Mouse (Mus musculus): ENCODE data around the gene Ppef2.

Ppef2 gene

DNA sequence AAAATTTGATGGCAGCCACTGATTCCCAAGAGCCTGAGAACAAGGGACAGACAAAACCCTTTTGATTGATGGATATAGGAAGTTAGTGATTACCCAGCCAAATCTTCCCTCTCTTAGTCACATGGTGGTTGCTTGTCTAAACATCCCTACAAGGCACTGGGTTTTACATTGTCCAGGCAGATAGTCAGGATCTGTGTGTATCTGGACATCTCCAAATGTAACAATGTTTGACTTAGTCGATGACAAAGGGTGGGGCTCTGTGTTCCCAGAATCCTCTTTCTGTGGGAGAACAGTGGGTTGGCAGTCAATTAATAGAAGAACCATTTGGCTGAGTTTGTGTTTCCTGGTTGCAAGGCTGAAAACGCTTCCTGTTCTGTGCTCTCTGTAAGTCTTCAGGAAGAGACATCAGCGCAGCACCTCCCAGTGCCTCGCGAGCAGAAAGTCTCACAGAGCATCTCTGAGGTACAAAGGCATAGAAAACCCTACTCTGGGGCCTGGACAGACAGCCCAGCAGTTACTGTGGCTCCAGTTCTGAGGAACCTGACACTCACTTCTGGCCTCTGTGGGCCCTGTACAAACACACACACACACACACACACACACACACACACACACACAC, 21.0 kb downstream of the Ppef2 start:
- DNase-seq = no peak

DNA sequence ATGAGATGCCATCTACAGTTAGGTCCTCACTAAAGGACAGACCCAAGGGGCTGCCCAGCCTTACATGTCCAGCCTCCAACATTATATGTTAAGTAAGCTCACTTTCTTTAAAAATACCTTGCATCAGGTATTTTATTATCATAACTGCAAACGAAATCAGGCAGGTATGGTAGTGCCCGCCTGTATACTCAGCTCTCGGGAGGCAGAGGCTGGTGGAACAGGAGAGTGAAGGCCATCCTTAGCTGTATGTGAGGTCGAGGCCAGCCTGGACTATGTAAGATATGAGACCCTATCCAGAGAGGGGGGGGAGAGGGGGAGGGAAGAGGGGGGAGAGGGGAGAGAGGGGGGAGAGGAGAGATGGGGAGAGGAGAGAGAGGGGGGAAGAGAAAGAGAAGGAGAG, 22.7 kb downstream of the Ppef2 start:
- no peak for DNase-seq

DNA sequence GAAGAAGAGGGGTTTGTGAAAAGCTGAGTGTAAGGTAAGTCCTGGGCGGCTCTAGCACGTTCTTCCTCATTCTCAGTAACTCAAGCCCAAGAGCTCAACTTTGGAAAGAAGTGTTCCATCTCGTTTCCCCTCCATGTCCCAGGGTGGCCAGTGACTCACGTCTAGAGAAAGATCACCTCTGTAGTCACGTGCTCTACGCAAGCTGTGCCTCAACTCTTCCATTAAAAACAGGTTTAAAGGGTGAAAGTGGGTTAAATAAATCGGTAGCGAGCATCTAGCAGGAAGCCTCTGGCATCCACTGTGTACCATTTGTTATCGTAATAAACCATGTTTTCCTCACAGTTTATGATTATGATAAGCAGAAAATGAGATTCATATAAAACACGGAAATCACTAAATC, 24.2 kb downstream of the Ppef2 start:
- DNase-seq = no peak

DNA sequence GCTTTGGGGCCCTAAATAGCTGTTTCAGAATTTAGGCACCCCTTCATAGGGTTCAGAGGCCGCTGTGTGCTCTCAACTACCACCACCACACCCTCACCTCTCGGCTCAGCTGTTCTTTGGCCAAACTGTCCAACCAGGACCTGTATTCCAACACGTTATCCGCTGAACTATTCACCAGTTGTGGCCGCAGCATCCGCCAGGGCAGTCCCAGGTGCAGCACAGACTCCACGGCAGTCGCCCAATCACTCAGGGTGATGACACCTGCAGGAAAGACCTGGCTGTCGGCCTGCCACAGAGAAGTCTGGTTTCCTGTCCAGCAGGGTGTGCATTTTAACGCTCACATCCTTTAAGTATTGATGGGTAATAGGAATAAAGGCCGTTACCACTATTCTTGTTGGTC, 25.8 kb downstream of the Ppef2 start:
- no peak for DNase-seq

- no peak for DNase-seq
Measured at GRCm38 (mm10) chr5:92229514-92229913, 26.6 kb downstream of the Ppef2 start.

DNA sequence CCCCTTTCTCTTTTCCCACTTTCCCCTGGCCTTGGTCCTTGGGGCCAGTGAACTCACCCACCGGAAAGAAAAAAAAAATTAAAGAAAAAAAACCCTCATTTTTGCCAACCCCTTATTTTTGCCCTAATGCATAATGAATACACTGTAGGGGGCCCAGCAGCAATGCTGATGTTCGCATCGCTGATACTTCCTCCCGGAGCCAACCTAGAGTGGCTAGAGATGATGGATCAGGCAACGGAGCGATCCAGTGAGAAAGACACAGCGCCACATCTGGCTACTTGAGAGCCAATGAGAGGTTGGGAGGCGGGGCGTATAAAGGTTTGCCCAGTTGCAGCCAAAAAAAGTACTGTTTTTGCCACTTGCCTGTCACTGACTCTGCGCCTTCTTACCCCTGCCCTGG, 27.3 kb downstream of the Ppef2 start:
- no peak for DNase-seq

GRCm38 (mm10) chr5:92227782-92228181, 28.3 kb downstream of the Ppef2 start:
- DNase-seq = no peak

GRCm38 (mm10) chr5:92220287-92220902, 35.7 kb downstream of the Ppef2 start:
- no peak for DNase-seq

- no peak for DNase-seq
Measured at GRCm38 (mm10) chr5:92219826-92220225, 36.3 kb downstream of the Ppef2 start.

DNA sequence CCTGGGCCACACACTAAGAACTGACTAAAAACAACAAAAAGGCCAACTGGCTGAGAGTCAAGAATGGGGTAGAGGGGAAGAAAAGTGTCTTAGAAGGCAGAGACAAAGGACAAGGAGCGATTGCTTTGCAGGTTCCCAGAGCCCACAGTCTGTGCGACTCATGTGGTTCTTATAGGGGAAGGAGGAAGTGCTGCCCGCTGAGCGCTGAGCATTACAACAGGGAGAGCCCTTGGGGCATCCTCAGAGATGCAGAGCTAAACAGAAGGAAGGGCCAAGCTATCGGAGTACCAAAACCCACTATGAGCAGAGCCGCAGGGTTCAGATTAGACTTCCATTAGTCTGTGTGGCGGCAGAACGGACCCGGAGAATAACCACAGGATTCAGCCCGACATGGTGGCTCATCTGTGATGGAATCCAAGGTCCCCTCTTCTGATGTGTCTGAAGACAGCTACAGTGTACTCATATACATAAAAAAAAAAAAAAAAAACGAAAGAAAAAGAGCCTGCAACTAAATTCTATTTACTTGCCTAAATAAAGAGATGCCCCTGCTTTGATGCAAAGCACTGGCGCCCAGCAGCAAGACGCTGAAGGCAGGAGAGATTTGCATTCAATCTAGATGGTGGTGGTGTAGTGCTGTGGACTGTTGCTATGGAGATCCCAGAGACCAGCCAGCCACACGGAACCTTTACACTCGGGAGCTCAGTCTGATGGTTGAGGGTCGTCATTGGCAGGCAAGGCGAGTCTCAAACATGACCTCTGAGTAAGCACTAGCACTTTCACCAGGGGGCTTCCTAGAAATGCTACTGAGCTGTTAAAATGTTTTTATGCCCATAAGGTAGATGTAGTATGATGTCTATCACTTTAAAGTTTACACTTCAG, 36.9 kb downstream of the Ppef2 start:
- no peak for DNase-seq

DNA sequence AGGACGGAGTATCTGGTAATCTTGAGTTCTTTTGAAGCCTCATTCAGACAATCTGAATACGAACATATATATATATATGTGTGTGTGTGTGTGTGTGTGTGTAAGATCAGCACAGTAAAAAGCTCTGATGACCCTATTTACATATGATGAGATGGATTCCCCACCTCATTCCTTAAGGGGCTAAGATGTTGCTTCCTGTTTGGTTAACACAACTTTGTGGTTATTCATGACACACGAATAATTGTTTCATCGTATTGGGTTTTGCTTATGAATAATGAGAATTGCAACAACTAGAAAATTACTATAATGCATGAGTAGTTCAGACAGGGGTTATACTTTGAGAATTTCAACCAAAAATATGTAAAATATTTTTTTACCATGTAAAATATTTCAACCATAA, 40.8 kb downstream of the Ppef2 start, which contains the start of gene U90926:
Gene U90926, minus strand, starts transcription at position 101 of the 400 bp plus-strand sequence.
- no peak for DNase-seq

DNA sequence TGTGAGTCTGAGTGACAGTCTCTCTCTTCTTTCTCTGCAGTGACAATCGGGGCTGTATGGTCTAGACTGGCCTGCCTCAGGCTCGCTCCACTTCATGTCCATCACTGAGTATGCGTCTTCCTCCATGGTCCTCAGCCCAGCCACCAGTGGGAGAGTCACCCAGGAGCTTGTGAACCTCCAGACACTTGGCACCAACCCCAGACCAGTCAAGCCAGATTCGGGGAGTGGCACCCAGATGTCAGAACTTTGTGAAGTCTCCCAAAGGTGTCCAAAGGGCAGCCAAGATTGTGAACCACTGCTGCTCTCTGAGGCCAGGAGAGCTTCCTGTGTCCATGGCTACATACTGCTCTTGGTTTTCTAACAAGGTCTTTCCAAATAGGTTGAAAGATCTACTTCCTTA, 43.8 kb downstream of the Ppef2 start:
- no peak for DNase-seq

DNA sequence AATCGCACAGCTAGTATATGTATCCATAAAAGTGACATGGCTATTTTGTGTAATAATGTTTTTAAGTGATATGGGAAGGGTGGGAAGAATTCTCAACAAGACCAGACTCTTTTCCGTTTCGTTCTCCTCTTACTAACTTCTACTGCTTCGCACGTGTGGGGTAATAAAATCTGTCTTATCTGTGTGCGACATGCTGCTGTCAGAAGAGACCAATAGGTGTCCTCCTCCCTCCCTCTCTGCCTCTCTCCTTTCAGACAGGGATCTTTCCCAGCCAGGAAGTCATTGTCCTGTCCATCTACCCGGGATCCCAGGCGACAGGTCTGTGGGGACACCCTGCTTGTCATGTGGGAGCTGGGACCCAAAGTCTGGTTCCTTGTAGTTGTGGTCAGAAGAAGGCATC, 45.9 kb downstream of the Ppef2 start:
- DNase-seq = no peak

DNA sequence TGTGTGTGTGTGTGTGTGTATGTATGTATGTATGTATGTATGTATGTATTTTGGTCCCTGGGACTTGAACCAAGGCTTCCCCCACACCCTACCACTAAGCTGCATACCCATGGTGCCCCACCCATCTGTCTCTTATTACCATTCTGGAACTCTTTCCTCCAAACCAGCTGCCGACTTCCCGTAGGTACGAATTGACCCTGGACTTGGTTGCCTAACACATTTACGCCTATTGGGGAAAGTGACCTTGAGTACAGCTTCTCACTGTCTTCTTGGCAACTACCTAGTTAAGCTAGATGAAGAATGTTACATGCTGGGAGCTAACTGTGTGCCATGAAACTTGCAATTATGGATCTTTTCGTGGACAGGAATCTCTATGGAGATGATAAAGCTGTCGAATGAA, 50.0 kb downstream of the Ppef2 start:
- no peak for DNase-seq

GRCm38 (mm10) chr5:92205706-92206105, 50.4 kb downstream of the Ppef2 start:
- DNase-seq = no peak

GRCm38 (mm10) chr5:92205184-92205583, 50.9 kb downstream of the Ppef2 start:
- no peak for DNase-seq

DNA sequence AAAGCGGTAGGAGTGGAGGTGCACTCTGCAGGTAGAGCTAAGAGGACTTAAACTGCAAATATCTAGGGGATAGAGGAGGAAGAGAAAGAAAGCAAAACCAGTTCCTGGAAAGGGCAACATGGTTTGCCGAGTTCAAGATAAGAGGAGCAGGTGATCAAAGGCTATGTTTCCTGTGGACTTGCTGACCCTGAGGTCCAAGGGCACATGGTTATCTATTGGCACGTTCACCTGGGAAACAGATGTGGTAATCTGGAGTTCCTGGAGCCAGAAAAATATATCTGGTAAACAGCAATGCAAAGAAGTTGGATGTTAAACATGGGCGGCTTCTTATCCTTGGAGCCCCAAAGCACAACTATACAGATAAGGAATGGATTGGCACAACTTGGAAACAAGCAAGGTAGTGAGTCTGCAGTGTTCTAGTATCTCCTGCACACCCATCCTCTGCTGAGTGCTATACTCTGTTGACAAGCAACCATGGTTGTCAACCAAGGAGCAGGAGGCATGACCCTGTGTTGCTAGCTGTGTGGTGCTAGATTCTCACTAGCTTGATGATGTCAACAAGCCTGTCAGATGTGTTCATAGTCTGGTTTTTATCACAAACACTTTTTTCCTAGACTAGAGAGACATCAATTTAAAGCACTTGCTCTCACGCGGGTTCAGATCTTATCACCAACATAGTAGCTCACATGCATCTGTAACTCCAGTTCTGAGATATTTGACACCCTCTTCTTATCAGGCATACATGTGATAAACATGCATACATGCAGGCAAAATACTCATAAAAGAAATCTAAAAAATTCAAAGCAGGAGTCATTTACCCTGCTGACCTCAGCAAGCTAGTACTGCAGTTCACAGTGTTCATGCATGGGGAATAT, 51.7 kb downstream of the Ppef2 start:
- no peak for DNase-seq

DNA sequence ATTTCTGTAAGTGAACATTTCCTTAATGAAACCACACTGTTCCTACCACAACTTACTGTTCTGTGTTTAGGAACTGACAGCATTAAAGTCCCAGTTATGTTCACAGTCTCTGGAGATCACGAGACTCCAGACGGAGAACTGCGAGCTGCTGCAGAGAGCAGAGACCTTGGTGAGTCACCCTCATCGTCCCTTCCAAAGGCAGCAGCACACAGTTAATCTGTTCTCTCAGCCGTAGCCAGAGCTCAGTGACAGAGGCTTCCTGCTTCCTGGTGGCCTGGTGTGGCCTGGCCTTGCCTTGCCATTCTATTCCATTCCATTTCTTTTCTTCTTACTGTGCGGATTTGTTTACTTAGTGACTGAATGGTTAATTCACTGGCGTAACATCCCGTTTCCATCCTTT, 57.8 kb downstream of the Ppef2 start:
- no peak for DNase-seq

DNA sequence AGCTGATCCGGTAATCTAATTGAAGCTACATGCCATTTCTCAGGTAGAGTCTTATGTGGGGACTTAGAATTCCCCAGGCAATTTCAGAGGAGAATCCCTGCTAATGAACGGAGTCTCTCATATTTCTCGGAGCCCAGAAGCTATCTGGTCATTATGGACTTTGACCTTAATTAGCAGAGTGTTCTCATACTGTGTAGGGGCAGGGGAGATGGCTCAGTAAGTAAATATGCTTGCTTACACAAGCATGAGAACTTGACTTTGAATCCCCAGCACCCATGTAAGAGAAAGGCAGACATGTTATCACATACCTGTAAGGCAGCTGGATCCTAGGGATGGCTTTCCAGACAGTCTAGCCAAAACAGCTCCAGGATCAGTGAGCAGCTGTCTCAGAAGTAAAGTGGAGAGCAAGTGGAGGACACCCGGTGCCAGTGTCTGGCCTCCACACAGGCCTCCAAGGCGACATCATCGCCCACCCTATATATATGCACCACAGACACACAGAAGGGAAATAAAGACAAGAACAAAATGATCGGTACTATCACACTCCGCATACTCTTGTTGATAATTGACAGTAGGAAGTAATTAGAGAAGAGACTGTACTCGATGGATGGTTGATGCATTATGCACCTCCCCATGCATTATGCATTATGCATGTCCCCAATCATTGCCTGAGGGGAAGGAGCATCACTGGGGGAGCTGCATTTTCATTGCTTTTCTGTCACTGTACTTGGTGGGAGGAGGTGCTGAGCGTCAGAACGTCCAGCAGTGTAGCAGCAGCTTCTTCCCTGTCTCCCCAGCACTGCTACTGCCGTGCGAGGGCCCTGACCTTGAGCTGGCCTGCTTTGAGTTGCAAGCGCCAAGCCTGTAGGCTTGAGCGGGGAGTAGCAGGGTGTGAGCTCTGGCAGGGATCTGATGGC, 58.9 kb downstream of the Ppef2 start:
- DNase-seq = no peak

- DNase-seq = peak; percentile 56
Measured at GRCm38 (mm10) chr5:92195716-92196115, 60.4 kb downstream of the Ppef2 start.

- DNase-seq = no peak
Measured at GRCm38 (mm10) chr5:92188881-92189483, 67.1 kb downstream of the Ppef2 start.
